Mouse (Mus musculus): ENCODE results near the gene Zik1.

Zik1 gene

DNA sequence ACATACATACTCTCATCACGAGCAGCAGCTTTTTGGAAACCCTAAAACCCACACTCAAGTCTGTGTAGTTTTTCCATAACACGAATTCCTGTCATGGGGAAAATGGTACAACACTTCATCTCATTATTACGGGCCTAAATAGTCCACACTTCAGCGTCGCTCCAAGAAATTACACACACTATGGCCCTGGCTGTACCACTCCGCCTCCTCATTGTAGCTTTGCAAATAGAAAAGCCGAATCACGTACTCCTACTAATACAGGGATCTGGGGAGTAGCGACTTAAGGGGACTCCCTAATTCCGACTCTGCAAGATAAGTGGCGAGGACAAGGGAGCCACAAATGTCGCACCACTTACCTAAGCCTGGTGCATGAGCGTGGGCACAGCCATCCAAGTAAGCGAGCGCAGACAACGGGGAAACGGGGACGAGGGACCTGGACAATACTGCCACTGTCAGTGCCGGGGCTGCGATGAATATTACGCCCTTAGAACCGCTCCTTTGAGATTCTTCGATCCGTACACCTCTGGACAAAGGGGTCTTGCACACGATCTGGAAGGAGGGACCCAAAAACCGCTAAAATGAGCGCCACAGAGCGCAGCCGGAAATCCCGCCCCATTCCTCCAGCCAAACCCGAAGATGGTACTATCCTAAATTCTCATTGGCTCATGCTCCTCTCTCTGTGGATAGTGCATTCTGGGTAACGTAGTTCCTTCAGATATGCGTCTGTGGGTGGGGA is at the start of gene Zik1:
TSS of gene Zik1 (minus strand) at position 609 of the 736 bp plus-strand sequence.
- peak; percentile 50 to 66 for DNase-seq (ENCODE audit: low spot score in 2 of 2)

GRCm38 (mm10) chr7:10495578-10495977 is 384 bp upstream of the Zik1 start:
- no peak for DNase-seq (ENCODE audit: low spot score in 2 of 2)

DNA sequence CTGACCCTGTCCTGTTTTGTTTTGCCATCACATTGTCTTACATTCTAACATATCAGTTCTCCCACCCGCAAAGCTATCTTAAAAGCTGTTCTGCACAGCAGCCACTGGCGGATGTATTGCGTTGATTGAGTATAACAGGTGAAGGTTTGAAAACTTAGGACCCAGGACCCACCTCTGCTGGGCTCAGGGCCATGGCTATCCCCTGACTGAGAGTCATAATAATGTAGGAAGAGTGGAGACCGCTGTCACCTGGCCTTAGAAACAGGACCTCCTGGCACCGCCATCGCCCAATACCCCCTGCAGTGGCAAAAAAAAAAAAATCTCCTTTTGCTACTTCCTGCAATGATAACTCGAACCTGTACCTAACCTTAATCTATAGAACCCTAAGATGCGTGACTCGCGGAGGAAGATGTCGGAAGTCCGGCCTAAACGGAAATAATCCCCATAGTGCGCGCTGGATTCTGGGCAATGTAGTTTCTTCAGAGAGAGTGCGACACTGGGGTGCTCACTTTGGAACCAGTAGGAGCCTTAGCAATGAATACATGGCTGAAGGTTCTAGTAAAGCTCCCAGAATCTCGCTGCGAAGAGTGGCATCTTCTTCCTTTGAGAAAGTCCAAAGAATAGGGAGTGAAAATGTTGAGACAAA is 14.5 kb downstream of the Zik1 start:
- DNase-seq (ENCODE audit: low spot score in 2 of 2): no peak

DNA sequence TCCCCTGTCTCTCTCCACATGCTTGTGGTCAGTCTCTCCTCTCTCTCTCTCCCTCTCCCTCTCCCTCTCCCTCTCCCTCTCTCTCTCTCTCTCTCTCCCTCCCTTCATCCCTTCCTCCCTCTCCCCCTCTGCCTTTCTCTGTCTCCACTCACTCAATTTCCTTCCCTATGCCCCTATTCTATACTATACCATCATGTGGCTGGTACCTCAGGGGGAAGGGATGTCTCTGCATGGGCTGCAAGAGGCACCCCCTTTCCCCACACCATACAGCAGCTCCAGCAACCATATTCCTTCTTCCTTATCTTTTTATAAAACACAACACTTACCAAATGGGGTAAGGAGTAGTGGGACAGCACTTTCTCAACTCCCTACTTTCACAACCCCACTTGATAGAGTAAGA is 15.4 kb downstream of the Zik1 start:
- no peak for DNase-seq (ENCODE audit: low spot score in 2 of 2)

DNA sequence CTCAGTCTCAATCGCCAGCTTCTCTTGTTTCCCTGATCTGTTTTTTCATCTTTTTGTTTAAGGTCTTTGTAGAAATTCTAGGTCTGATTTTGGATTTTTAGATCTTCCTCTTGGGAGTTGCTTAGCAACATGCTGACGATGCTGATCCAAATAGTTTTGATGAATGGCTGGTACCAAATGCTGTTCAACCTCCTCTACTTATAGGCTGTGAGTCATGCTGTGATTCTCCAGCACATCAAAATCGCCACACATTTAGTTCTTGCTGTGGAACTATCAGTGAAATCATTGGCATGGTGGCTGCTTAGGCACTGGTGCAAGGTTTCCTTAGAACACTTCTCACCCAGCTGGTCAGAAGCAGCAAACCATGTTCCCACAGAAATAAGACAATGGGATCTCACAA is 37.0 kb downstream of the Zik1 start:
- no peak for DNase-seq (ENCODE audit: low spot score in 2 of 2)

GRCm38 (mm10) chr7:10443031-10443430 is 52.2 kb downstream of the Zik1 start, which contains the start of gene Vmn1r67:
Gene Vmn1r67, plus strand, starts transcription at chr7:10443331.
- no peak for DNase-seq (ENCODE audit: low spot score in 2 of 2)
